Comparison of ENCODE assay signal across 8 mouse cellular contexts in genomic region chr5:45493191-45494092, GRCm38 (mm10). TPM values are rescaled to one million over a fixed set of nuclear protein-coding genes. Genes with fewer than 3 reads are reported as not detected.
DNase-seq lines count a peak whose midpoint lies in the region; ATAC-seq and TF ChIP-seq lines count a peak whose summit lies in the region.

Gene Lap3 (plus strand): TSS chr5:45493374.

- H3K4me1 ChIP-seq in erythroblast, embryonic 14.5 days (ENCODE audit: control insufficient read depth): peaks cover 21% of the 10 kb centered on the region
- H3K4me1 ChIP-seq in heart, embryonic 12.5 days (replicated peaks): peaks cover 9% of the 10 kb centered on the region
- no peaks in the 10 kb centered on the region for H3K4me1 ChIP-seq in kidney, postnatal 0 days (replicated peaks; ENCODE audit: insufficient read depth, low read length)
- peaks cover 9% of the 10 kb centered on the region for H3K4me1 ChIP-seq in liver, embryonic 11.5 days (replicated peaks; ENCODE audit: control insufficient read depth, insufficient read depth, low read length)
- H3K4me1 ChIP-seq in stomach, embryonic 14.5 days (ENCODE audit: control insufficient read depth, insufficient read depth, low read length): peaks cover 8% of the 10 kb centered on the region

- peak within 1 kb of the TSS; percentile 61; the same call in 1 of the 2 replicates for H3K27ac ChIP-seq in heart, embryonic 12.5 days (ENCODE audit: poor library complexity, severe bottlenecking)
- peak within 1 kb of the TSS; percentile 83 for H3K27ac ChIP-seq in kidney, postnatal 0 days
- peak within 1 kb of the TSS; percentile 64 for H3K27ac ChIP-seq in liver, embryonic 11.5 days (ENCODE audit: low read depth, low read length)
- H3K27ac ChIP-seq in stomach, embryonic 14.5 days (ENCODE audit: low read length): peak within 1 kb of the TSS; percentile 71; the same call in 1 of the 2 replicates

- H3ac ChIP-seq in C2C12 (ENCODE audit: control insufficient read depth, insufficient read length, low read depth): peak within 1 kb of the TSS; percentile 81

- H3K4me3 ChIP-seq in C2C12 (ENCODE audit: insufficient read depth, poor library complexity, severe bottlenecking): peak within 1 kb of the TSS; percentile 61
- peak within 1 kb of the TSS; percentile 74 for H3K4me3 ChIP-seq in erythroblast, embryonic 14.5 days (replicated peaks)
- peak within 1 kb of the TSS; percentile 72 for H3K4me3 ChIP-seq in heart, embryonic 12.5 days
- peak within 1 kb of the TSS; percentile 69 for H3K4me3 ChIP-seq in kidney, postnatal 0 days (replicated peaks; ENCODE audit: low read depth, low read length)
- peak within 1 kb of the TSS; percentile 64 for H3K4me3 ChIP-seq in liver, embryonic 11.5 days (ENCODE audit: low read depth, low read length)
- peak within 1 kb of the TSS; percentile 78 for H3K4me3 ChIP-seq in stomach, embryonic 14.5 days (ENCODE audit: low read depth, low read length)

- H3K9me3 ChIP-seq in erythroblast, embryonic 14.5 days (ENCODE audit: control insufficient read depth, low read length): no peaks in the 10 kb centered on the region
- H3K9me3 ChIP-seq in heart, embryonic 12.5 days (replicated peaks): no peaks in the 10 kb centered on the region
- H3K9me3 ChIP-seq in kidney, postnatal 0 days (replicated peaks; ENCODE audit: low read length): no peaks in the 10 kb centered on the region
- H3K9me3 ChIP-seq in liver, embryonic 11.5 days (ENCODE audit: control insufficient read depth, low read length): no peaks in the 10 kb centered on the region
- no peaks in the 10 kb centered on the region for H3K9me3 ChIP-seq in stomach, embryonic 14.5 days (ENCODE audit: control insufficient read depth, low read depth, low read length)

- peaks cover 16% of the 10 kb centered on the region for H3K79me3 ChIP-seq in C2C12 (ENCODE audit: low read depth)

- H3K36me3 ChIP-seq in C2C12 (ENCODE audit: control insufficient read depth, insufficient read depth): peaks cover 32% of the 10 kb centered on the region
- peaks cover 20% of the 10 kb centered on the region for H3K36me3 ChIP-seq in erythroblast, embryonic 14.5 days (ENCODE audit: control insufficient read depth)
- peaks cover 20% of the 10 kb centered on the region for H3K36me3 ChIP-seq in heart, embryonic 12.5 days
- H3K36me3 ChIP-seq in kidney, postnatal 0 days (ENCODE audit: insufficient read depth, low read length): 0 out of 2 replicates have a peak, but pooled peaks cover 3% of the 10 kb centered on the region
- peaks cover 11% of the 10 kb centered on the region for H3K36me3 ChIP-seq in liver, embryonic 11.5 days (ENCODE audit: control insufficient read depth, insufficient read depth, low read length)
- H3K36me3 ChIP-seq in stomach, embryonic 14.5 days (ENCODE audit: control insufficient read depth, insufficient read depth, low read length): peaks cover 5% of the 10 kb centered on the region

- H3K79me2 ChIP-seq in C2C12 (ENCODE audit: control insufficient read depth, insufficient read depth): peaks cover 44% of the 10 kb centered on the region

- H3K4me2 ChIP-seq in heart, embryonic 12.5 days: peak within 1 kb of the TSS; percentile 87
- peak within 1 kb of the TSS; percentile 83 for H3K4me2 ChIP-seq in kidney, postnatal 0 days (ENCODE audit: low read length)
- peak within 1 kb of the TSS; percentile 91 for H3K4me2 ChIP-seq in liver, embryonic 11.5 days
- H3K4me2 ChIP-seq in stomach, embryonic 14.5 days (replicated peaks; ENCODE audit: low read depth, low read length): peak within 1 kb of the TSS; percentile 79

- peak; percentile 98 for DNase-seq in brain, embryonic 14.5 days (ENCODE audit: low read depth)
- peak; percentile 98 for DNase-seq in kidney, postnatal 0 days (ENCODE audit: low spot score)
- DNase-seq in liver, embryonic 11.5 days (ENCODE audit: low spot score): peak; percentile 99
- peak; percentile 97 for DNase-seq in naive thymus-derived CD4-positive, alpha-beta T cell, adult 2 months (ENCODE audit: low read depth)

- ATAC-seq in heart, embryonic 12.5 days (ENCODE audit: insufficient number of reproducible peaks, low FRiP score): peak; percentile 97
- peak; percentile 96 for ATAC-seq in kidney, postnatal 0 days (replicated peaks; ENCODE audit: low FRiP score, low read depth)
- peak; percentile 93 for ATAC-seq in liver, embryonic 11.5 days (replicated peaks; ENCODE audit: low FRiP score)
- peak; percentile 94 for ATAC-seq in stomach, embryonic 14.5 days (ENCODE audit: insufficient number of reproducible peaks, insufficient read depth, low FRiP score, low read depth)

- peak within 1 kb of the TSS; percentile 83 for H3K9ac ChIP-seq in heart, embryonic 12.5 days
- peak within 1 kb of the TSS; percentile 80 for H3K9ac ChIP-seq in kidney, postnatal 0 days (ENCODE audit: low read depth, low read length)
- H3K9ac ChIP-seq in liver, embryonic 11.5 days (ENCODE audit: low read depth, low read length): peak within 1 kb of the TSS; percentile 83
- H3K9ac ChIP-seq in stomach, embryonic 14.5 days (replicated peaks; ENCODE audit: low read depth, low read length): peak within 1 kb of the TSS; percentile 79

- peak; percentile 54; the same call in 1 of the 2 replicates for TF ChIP-seq POLR2A in brain, embryonic 14.5 days (IDR thresholded peaks at IDR 0.05; ENCODE audit: borderline replicate concordance, extremely low read depth, insufficient read depth, insufficient read length, poor library complexity, severe bottlenecking)

- H3K27me3 ChIP-seq in C2C12 (ENCODE audit: control insufficient read depth, insufficient read depth, insufficient read length): no peaks in the 10 kb centered on the region
- H3K27me3 ChIP-seq in erythroblast, embryonic 14.5 days (ENCODE audit: control insufficient read depth): peaks cover 9% of the 10 kb centered on the region
- H3K27me3 ChIP-seq in heart, embryonic 12.5 days (replicated peaks): peaks cover 13% of the 10 kb centered on the region
- H3K27me3 ChIP-seq in kidney, postnatal 0 days (ENCODE audit: insufficient read depth, low read length): no peaks in the 10 kb centered on the region
- H3K27me3 ChIP-seq in liver, embryonic 11.5 days (replicated peaks; ENCODE audit: control insufficient read depth, insufficient read depth, low read length): no peaks in the 10 kb centered on the region
- no peaks in the 10 kb centered on the region for H3K27me3 ChIP-seq in stomach, embryonic 14.5 days (ENCODE audit: control insufficient read depth, insufficient read depth, low read length)

- under 1% methylated on average over 78 of the region's 78 CpGs for WGBS in heart, embryonic 12.5 days
- under 1% methylated on average over 78 of the region's 78 CpGs for WGBS in kidney, postnatal 0 days
- WGBS in liver, embryonic 11.5 days: under 1% methylated on average over 78 of the region's 78 CpGs
- WGBS in stomach, embryonic 14.5 days: under 1% methylated on average over 78 of the region's 78 CpGs

- peak; percentile 9 for TF ChIP-seq CTCF in C2C12 (IDR thresholded peaks at IDR 0.05; ENCODE audit: control insufficient read depth, insufficient read depth, insufficient read length)
- peak; percentile 19; the same call in 1 of the 2 replicates for TF ChIP-seq CTCF in brain, embryonic 14.5 days (IDR thresholded peaks at IDR 0.05; ENCODE audit: borderline replicate concordance, extremely low read depth, insufficient read depth, insufficient read length)
- TF ChIP-seq CTCF in kidney, postnatal 0 days (IDR thresholded peaks at IDR 0.05; ENCODE audit: low read depth): peak; percentile 48

TF ChIP-seq in C2C12, 6 proteins besides CTCF, POLR2A, EP300 and RAD21:
- TF ChIP-seq FOSL1 (IDR thresholded peaks at IDR 0.05; ENCODE audit: insufficient read depth, low read length, poor library complexity, severe bottlenecking) (no peak), MAX (IDR thresholded peaks at IDR 0.05) (peak; percentile 69), USF1 (IDR thresholded peaks at IDR 0.05; ENCODE audit: low read depth) (peak; percentile 77)

RNA-seq across cellular contexts. Expression of gene Lap3, which starts in this region (rescaled TPM):
- polyA plus RNA-seq in C2C12 (2012; fragmentation: generic; extraction: Trizol): 87.7 TPM
- 20.1 and 20.5 TPM in 2 replicates for polyA plus RNA-seq in brain, embryonic 14.5 days (2012; rRNA removed)
- polyA plus RNA-seq in erythroblast, embryonic 14.5 days (2012): 0.49 and 0.70 TPM in 2 replicates
- polyA plus RNA-seq in heart, embryonic 12.5 days (2016; fragmentation: Nextera tagmentation; extraction: Ambion mirVana): 72.5 and 73.7 TPM in 2 replicates
- polyA plus RNA-seq in kidney, postnatal 0 days (2015; fragmentation: Nextera tagmentation; extraction: Ambion mirVana): 99.7 and 114 TPM in 2 replicates
- polyA plus RNA-seq in liver, embryonic 11.5 days (2014; fragmentation: Nextera tagmentation; extraction: Ambion mirVana): 112 and 115 TPM in 2 replicates
- polyA plus RNA-seq in stomach, embryonic 14.5 days (2014; fragmentation: Nextera tagmentation; extraction: Ambion mirVana): 75.2 and 86.0 TPM in 2 replicates

Comparison
In these comparisons a context has a peak if more than half of its experiments do, and no peak if none do; other contexts are left out.
1. Peak in every context shown above with its lines: DNase-seq, ATAC-seq, H3K4me3 ChIP-seq and H3K27ac ChIP-seq.
2. RNA of gene Lap3 (polyA plus RNA-seq): 112 to 115 TPM in liver, embryonic 11.5 days, 99.7 to 114 TPM in kidney, postnatal 0 days, 87.7 TPM in C2C12 (single experiment), 75.2 to 86.0 TPM in stomach, embryonic 14.5 days, 72.5 to 73.7 TPM in heart, embryonic 12.5 days and 20.1 to 20.5 TPM in brain, embryonic 14.5 days; 0.49 to 0.70 TPM in erythroblast, embryonic 14.5 days; every median in the first group is over 10 times any median in the second.